Comparison of ENCODE assay signal across 11 mouse cellular contexts in genomic region chr2:155862573-155863300, GRCm38 (mm10). TPM values are rescaled to one million over a fixed set of nuclear protein-coding genes. Genes with fewer than 3 reads are reported as not detected.
DNase-seq lines count a peak whose midpoint lies in the region; ATAC-seq lines count a peak whose summit lies in the region.
"Had no signal": no experiment of that assay in that cellular context is flagged by ENCODE, and none has a peak within 500 bp of the region (broad histone marks: within the 10 kb centered on the region; RNA-seq: fewer than 3 reads in every experiment).

No protein-coding gene starts in this region.

- no peak overlapping the region for H3K27ac ChIP-seq in kidney, embryonic 16.5 days (ENCODE audit: low read length)
- H3K27ac ChIP-seq in hindbrain, embryonic 16.5 days (ENCODE audit: low read depth, low read length), result peak overlapping the region; percentile 52
- H3K27ac ChIP-seq in midbrain, embryonic 14.5 days (replicated peaks; ENCODE audit: low read depth, low read length), result peak overlapping the region; percentile 32
- H3K27ac ChIP-seq: heart, adult 2 months had no signal

- H3K4me3 ChIP-seq in kidney, embryonic 16.5 days (ENCODE audit: low read length), result no peak overlapping the region
- no peak overlapping the region for H3K4me3 ChIP-seq in hindbrain, embryonic 16.5 days (ENCODE audit: low read length)
- no peak overlapping the region for H3K4me3 ChIP-seq in midbrain, embryonic 14.5 days (replicated peaks; ENCODE audit: low read depth, low read length)
- H3K4me3 ChIP-seq: heart, adult 2 months had no signal

- 0 out of 2 replicates have a peak overlapping the region, but pooled peaks have one; percentile 19 for H3K4me2 ChIP-seq in kidney, embryonic 16.5 days (replicated peaks; ENCODE audit: low read depth, low read length)
- H3K4me2 ChIP-seq in hindbrain, embryonic 16.5 days (ENCODE audit: low read length), result peak overlapping the region; percentile 40
- peak overlapping the region; percentile 40 for H3K4me2 ChIP-seq in midbrain, embryonic 14.5 days (ENCODE audit: low read length)

- WGBS in kidney, embryonic 16.5 days, result 35% methylated on average over 13 of the region's 13 CpGs
- WGBS in hindbrain, embryonic 16.5 days, result 52% methylated on average over 13 of the region's 13 CpGs
- 62% methylated on average over 13 of the region's 13 CpGs for WGBS in midbrain, embryonic 14.5 days

- DNase-seq in kidney, adult 9 months, result no peak
- DNase-seq in embryo, embryonic 11.5 days (ENCODE audit: low read depth, low spot score), result peak; percentile 31
- peak; percentile 81 for DNase-seq in midbrain, embryonic 14.5 days
- DNase-seq in spleen, adult 18-20 months, result no peak
- no peak for DNase-seq in heart, postnatal 10 days
- DNase-seq in left cerebral cortex, adult 18-20 months (ENCODE audit: low spot score in 2 of 2), result no peak
- DNase-seq: cerebellum, adult 2 months; heart, adult 2 months had no signal

- H3K4me1 ChIP-seq in kidney, embryonic 16.5 days (ENCODE audit: insufficient read depth, low read length), result peaks cover 20% of the 10 kb centered on the region
- peaks cover 7% of the 10 kb centered on the region for H3K4me1 ChIP-seq in hindbrain, embryonic 16.5 days (ENCODE audit: control insufficient read depth, insufficient read depth, low read depth, low read length)
- H3K4me1 ChIP-seq in midbrain, embryonic 14.5 days (ENCODE audit: control insufficient read depth, insufficient read depth, low read length), result peaks cover 8% of the 10 kb centered on the region; the same call in 1 of the 2 replicates

- peaks cover 9% of the 10 kb centered on the region for H3K36me3 ChIP-seq in kidney, embryonic 16.5 days (ENCODE audit: insufficient read depth, low read length)
- H3K36me3 ChIP-seq in hindbrain, embryonic 16.5 days (ENCODE audit: control insufficient read depth, insufficient read depth, low read length), result peaks cover 8% of the 10 kb centered on the region; the same call in 1 of the 2 replicates
- H3K36me3 ChIP-seq in midbrain, embryonic 14.5 days (ENCODE audit: control insufficient read depth, insufficient read depth, low read length), result 0 out of 2 replicates have a peak, but pooled peaks cover under 1% of the 10 kb centered on the region

- peak; percentile 94 for ATAC-seq in kidney, embryonic 16.5 days (ENCODE audit: low FRiP score, low TSS enrichment)
- peak; percentile 94 for ATAC-seq in hindbrain, embryonic 16.5 days
- ATAC-seq in midbrain, embryonic 14.5 days (ENCODE audit: low FRiP score, low TSS enrichment), result peak; percentile 91

- intact Hi-C loops in heart, postnatal 10 days (cut with DNase I), result no loop called here

- H3K9me3 ChIP-seq in kidney, embryonic 16.5 days (ENCODE audit: low read length), result 0 out of 2 replicates have a peak, but pooled peaks cover 3% of the 10 kb centered on the region
- H3K9me3 ChIP-seq in hindbrain, embryonic 16.5 days (ENCODE audit: control insufficient read depth, low read length), result no peaks in the 10 kb centered on the region
- H3K9me3 ChIP-seq in midbrain, embryonic 14.5 days (ENCODE audit: control insufficient read depth, low read length), result no peaks in the 10 kb centered on the region

- H3K9ac ChIP-seq in kidney, embryonic 16.5 days (replicated peaks; ENCODE audit: low read length), result no peak overlapping the region
- H3K9ac ChIP-seq in hindbrain, embryonic 16.5 days (ENCODE audit: low read depth, low read length), result peak overlapping the region; percentile 42; the same call in 1 of the 2 replicates
- H3K9ac ChIP-seq in midbrain, embryonic 14.5 days (replicated peaks; ENCODE audit: low read length), result no peak overlapping the region

- no peaks in the 10 kb centered on the region for H3K27me3 ChIP-seq in kidney, embryonic 16.5 days (ENCODE audit: insufficient read depth, low read length)
- H3K27me3 ChIP-seq in hindbrain, embryonic 16.5 days (replicated peaks; ENCODE audit: control insufficient read depth, insufficient read depth, low read length), result no peaks in the 10 kb centered on the region
- H3K27me3 ChIP-seq in midbrain, embryonic 14.5 days (ENCODE audit: control insufficient read depth, insufficient read depth, low read length), result no peaks in the 10 kb centered on the region

RNA-seq across cellular contexts. Expression of gene Fam83c, which starts 28.1 kb away (rescaled TPM):
- polyA plus RNA-seq in kidney, embryonic 16.5 days (2015; fragmentation: Nextera tagmentation; extraction: Ambion mirVana), result 0.18 and 0.21 TPM in 2 replicates
- 0.41 and 0.61 TPM in 2 replicates for polyA plus RNA-seq in hindbrain, embryonic 16.5 days (2015; fragmentation: Nextera tagmentation; extraction: Ambion mirVana)
- 0.38 and 0.41 TPM in 2 replicates for polyA plus RNA-seq in midbrain, embryonic 14.5 days (2014; fragmentation: Nextera tagmentation; extraction: Ambion mirVana)
- not detected for total RNA-seq in heart, postnatal 10 days (2021)
- not detected for total RNA-seq in left cerebral cortex, adult 18-20 months (2021)
- total RNA-seq: heart, adult 2 months had no signal
- polyA plus RNA-seq: cerebellum, adult 2 months; heart, adult 2 months; spleen, adult 2 months had no signal

RNA-seq across cellular contexts. Expression of gene Eif6, which starts 36.0 kb away (rescaled TPM):
- polyA plus RNA-seq in kidney, embryonic 16.5 days (2015; fragmentation: Nextera tagmentation; extraction: Ambion mirVana), result 216 and 233 TPM in 2 replicates
- 151 TPM in 2 replicates for polyA plus RNA-seq in hindbrain, embryonic 16.5 days (2015; fragmentation: Nextera tagmentation; extraction: Ambion mirVana)
- polyA plus RNA-seq in midbrain, embryonic 14.5 days (2014; fragmentation: Nextera tagmentation; extraction: Ambion mirVana), result 129 and 134 TPM in 2 replicates
- 10 to 100 TPM; 77.5 to 79.5 TPM for total RNA-seq in heart, postnatal 10 days (2021)
- total RNA-seq in left cerebral cortex, adult 18-20 months (2021), result 10 to 100 TPM; 73.3 to 82.5 TPM

RNA-seq across cellular contexts. Expression of gene BC029722, which starts 43.5 kb away (rescaled TPM):
- 18.9 and 20.0 TPM in 2 replicates for polyA plus RNA-seq in kidney, embryonic 16.5 days (2015; fragmentation: Nextera tagmentation; extraction: Ambion mirVana)
- polyA plus RNA-seq in hindbrain, embryonic 16.5 days (2015; fragmentation: Nextera tagmentation; extraction: Ambion mirVana), result 43.6 and 47.5 TPM in 2 replicates
- polyA plus RNA-seq in midbrain, embryonic 14.5 days (2014; fragmentation: Nextera tagmentation; extraction: Ambion mirVana), result 25.5 and 38.5 TPM in 2 replicates
- total RNA-seq in heart, postnatal 10 days (2021), result 10 to 100 TPM; 16.3 to 16.8 TPM
- total RNA-seq in left cerebral cortex, adult 18-20 months (2021), result 10 to 100 TPM; 58.7 to 58.9 TPM

Comparison
In these comparisons a context has a peak if more than half of its experiments do, and no peak if none do; other contexts are left out.
1. DNase-seq: peak in embryo, embryonic 11.5 days (single experiment) and midbrain, embryonic 14.5 days (single experiment); none in kidney, adult 9 months (single experiment), spleen, adult 18-20 months (0 of 2), heart, postnatal 10 days (0 of 2) and left cerebral cortex, adult 18-20 months (0 of 2).
2. Peak in every context shown above with its lines, with median percentiles within 50 percentile points of each other: ATAC-seq and H3K4me2 ChIP-seq.